Mouse (Mus musculus): ENCODE results near the gene Gm21897. TPM values are rescaled to one million over a fixed set of nuclear protein-coding genes. Genes with fewer than 3 reads are reported as not detected.

The Gm21897 gene
- polyA plus RNA-seq, 1 experiment from 2014 or later: not detected

GRCm38 (mm10) chr16:15351301-15351700 lies 34.0 kb downstream of the Gm21897 start:
- 63% methylated on average over 1 of the region's 1 CpGs for WGBS
- Histone ChIP-seq H3K4me3 (ENCODE audit: low read length) (no peak overlapping the region), H3K36me3 (ENCODE audit: control insufficient read depth, insufficient read depth, low read length) (no peaks in the 10 kb centered on the region), H3K27ac (ENCODE audit: low read length) (no peak overlapping the region), H3K4me2 (ENCODE audit: low read depth, low read length) (no peak overlapping the region), H3K4me1 (ENCODE audit: control insufficient read depth, insufficient read depth, low read length) (no peaks in the 10 kb centered on the region), H3K9ac (ENCODE audit: low read depth, low read length) (no peak overlapping the region), H3K27me3 (replicated peaks; ENCODE audit: control insufficient read depth, insufficient read depth, low read length) (no peaks in the 10 kb centered on the region), H3K9me3 (ENCODE audit: control insufficient read depth, low read length) (no peaks in the 10 kb centered on the region)
- no peak for ATAC-seq

GRCm38 (mm10) chr16:15352320-15352719 lies 35.1 kb downstream of the Gm21897 start:
- Histone ChIP-seq H3K36me3 (ENCODE audit: control insufficient read depth, insufficient read depth, low read length) (no peaks in the 10 kb centered on the region), H3K9me3 (ENCODE audit: control insufficient read depth, low read length) (no peaks in the 10 kb centered on the region), H3K4me1 (ENCODE audit: control insufficient read depth, insufficient read depth, low read length) (no peaks in the 10 kb centered on the region), H3K4me3 (ENCODE audit: low read length) (no peak overlapping the region), H3K9ac (ENCODE audit: low read depth, low read length) (no peak overlapping the region), H3K4me2 (ENCODE audit: low read depth, low read length) (no peak overlapping the region), H3K27ac (ENCODE audit: low read length) (no peak overlapping the region), H3K27me3 (replicated peaks; ENCODE audit: control insufficient read depth, insufficient read depth, low read length) (no peaks in the 10 kb centered on the region)
- no peak for ATAC-seq
- WGBS: 57% methylated on average over 2 of the region's 2 CpGs

GRCm38 (mm10) chr16:15354901-15355300 lies 37.6 kb downstream of the Gm21897 start:
- H3K4me3 ChIP-seq (ENCODE audit: low read length): no peak overlapping the region
- no peak overlapping the region for H3K27ac ChIP-seq (ENCODE audit: low read length)
- WGBS: 44% methylated on average over 2 of the region's 2 CpGs

GRCm38 (mm10) chr16:15355339-15355738 lies 38.1 kb downstream of the Gm21897 start:
- peak; percentile 53; the same call in 1 of the 2 replicates for ATAC-seq
- Histone ChIP-seq H3K9me3 (ENCODE audit: control insufficient read depth, low read length) (no peaks in the 10 kb centered on the region), H3K27ac (ENCODE audit: low read length) (no peak overlapping the region), H3K9ac (ENCODE audit: low read depth, low read length) (no peak overlapping the region), H3K27me3 (replicated peaks; ENCODE audit: control insufficient read depth, insufficient read depth, low read length) (no peaks in the 10 kb centered on the region), H3K4me3 (ENCODE audit: low read length) (no peak overlapping the region), H3K4me2 (ENCODE audit: low read depth, low read length) (no peak overlapping the region), H3K36me3 (ENCODE audit: control insufficient read depth, insufficient read depth, low read length) (no peaks in the 10 kb centered on the region), H3K4me1 (ENCODE audit: control insufficient read depth, insufficient read depth, low read length) (no peaks in the 10 kb centered on the region)
- 75% methylated on average over 1 of the region's 1 CpGs for WGBS

More at GRCm38 (mm10) chr16:15354901-15355300, 37.6 kb downstream of the Gm21897 start:
- H3K4me1 ChIP-seq (ENCODE audit: control insufficient read depth, insufficient read depth, low read length): no peaks in the 10 kb centered on the region
- H3K36me3 ChIP-seq (ENCODE audit: control insufficient read depth, insufficient read depth, low read length): no peaks in the 10 kb centered on the region
- no peaks in the 10 kb centered on the region for H3K9me3 ChIP-seq (ENCODE audit: control insufficient read depth, low read length)
- no peaks in the 10 kb centered on the region for H3K27me3 ChIP-seq (replicated peaks; ENCODE audit: control insufficient read depth, insufficient read depth, low read length)
- no peak overlapping the region for H3K9ac ChIP-seq (ENCODE audit: low read depth, low read length)
- no peak for ATAC-seq
- no peak overlapping the region for H3K4me2 ChIP-seq (ENCODE audit: low read depth, low read length)

GRCm38 (mm10) chr16:15357766-15358165 lies 40.5 kb downstream of the Gm21897 start:
- no peak for ATAC-seq
- H3K9ac ChIP-seq (ENCODE audit: low read depth, low read length): no peak overlapping the region
- no peaks in the 10 kb centered on the region for H3K27me3 ChIP-seq (replicated peaks; ENCODE audit: control insufficient read depth, insufficient read depth, low read length)
- no peak overlapping the region for H3K4me3 ChIP-seq (ENCODE audit: low read length)
- no peak overlapping the region for H3K27ac ChIP-seq (ENCODE audit: low read length)
- H3K36me3 ChIP-seq (ENCODE audit: control insufficient read depth, insufficient read depth, low read length): no peaks in the 10 kb centered on the region
- no peaks in the 10 kb centered on the region for H3K4me1 ChIP-seq (ENCODE audit: control insufficient read depth, insufficient read depth, low read length)
- H3K9me3 ChIP-seq (ENCODE audit: control insufficient read depth, low read length): no peaks in the 10 kb centered on the region
- H3K4me2 ChIP-seq (ENCODE audit: low read depth, low read length): no peak overlapping the region

GRCm38 (mm10) chr16:15359110-15359782 lies 42.0 kb downstream of the Gm21897 start:
- Histone ChIP-seq H3K4me1 (ENCODE audit: control insufficient read depth, insufficient read depth, low read length) (no peaks in the 10 kb centered on the region), H3K4me3 (ENCODE audit: low read length) (no peak overlapping the region), H3K9ac (ENCODE audit: low read depth, low read length) (no peak overlapping the region), H3K27me3 (replicated peaks; ENCODE audit: control insufficient read depth, insufficient read depth, low read length) (no peaks in the 10 kb centered on the region), H3K9me3 (ENCODE audit: control insufficient read depth, low read length) (no peaks in the 10 kb centered on the region), H3K36me3 (ENCODE audit: control insufficient read depth, insufficient read depth, low read length) (no peaks in the 10 kb centered on the region), H3K4me2 (ENCODE audit: low read depth, low read length) (no peak overlapping the region), H3K27ac (ENCODE audit: low read length) (no peak overlapping the region)
- WGBS: 78% methylated on average over 3 of the region's 3 CpGs
- ATAC-seq: no peak

- no peak overlapping the region for H3K27ac ChIP-seq (ENCODE audit: low read length)
- ATAC-seq: no peak
Measured at GRCm38 (mm10) chr16:15360825-15361224, 43.6 kb downstream of the Gm21897 start.

More at GRCm38 (mm10) chr16:15360825-15361224, 43.6 kb downstream of the Gm21897 start:
- no peaks in the 10 kb centered on the region for H3K4me1 ChIP-seq (ENCODE audit: control insufficient read depth, insufficient read depth, low read length)
- H3K36me3 ChIP-seq (ENCODE audit: control insufficient read depth, insufficient read depth, low read length): no peaks in the 10 kb centered on the region
- H3K4me3 ChIP-seq (ENCODE audit: low read length): no peak overlapping the region
- no peaks in the 10 kb centered on the region for H3K9me3 ChIP-seq (ENCODE audit: control insufficient read depth, low read length)
- no peaks in the 10 kb centered on the region for H3K27me3 ChIP-seq (replicated peaks; ENCODE audit: control insufficient read depth, insufficient read depth, low read length)
- H3K4me2 ChIP-seq (ENCODE audit: low read depth, low read length): no peak overlapping the region
- H3K9ac ChIP-seq (ENCODE audit: low read depth, low read length): no peak overlapping the region

Measured in intestine, embryonic 16.5 days (tissue).